Mouse (Mus musculus) limb, embryonic 14.5 days (tissue): ENCODE measurements around the gene Tram2. TPM values are rescaled to one million over a fixed set of nuclear protein-coding genes. Genes with fewer than 3 reads are reported as not detected.
A peak's percentile ranks its signal among the peaks of the same experiment; 100 is the strongest.

Experiments
- ATAC-seq: fragments of 200-750 bp; cut with Nextera tagmentation; 2 replicates; pipeline ENCODE4 v1.8.0; 2017; ENCODE audit warnings: low read depth, moderate number of reproducible peaks, moderate TSS enrichment; ENCODE audit not compliant: low FRiP score
- DNase-seq: peaks from one replicate; pipeline ENCODE4 v3.0.0-alpha.2; 2015; ENCODE audit warnings: low spot score
- H3K27ac ChIP-seq: fragments of 300-500 bp; sonication (generic); replicated peaks from 2 replicates; pipeline ENCODE4 v1.5.1; 2014; ENCODE audit warnings: low read depth, mild to moderate bottlenecking, low read length, moderate library complexity, mixed read lengths
- H3K27me3 ChIP-seq: fragments of 300-500 bp; sonication (generic); 2 replicates; pipeline ENCODE4 v1.6.1; 2014; ENCODE audit warnings: low read length, mixed read lengths; ENCODE audit not compliant: control insufficient read depth, insufficient read depth
- H3K36me3 ChIP-seq: fragments of 300-500 bp; sonication (generic); 2 replicates; pipeline ENCODE4 v1.6.1; 2014; ENCODE audit warnings: mild to moderate bottlenecking, low read length, moderate library complexity, mixed read lengths; ENCODE audit not compliant: control insufficient read depth, insufficient read depth
- H3K4me1 ChIP-seq: fragments of 300-500 bp; sonication (generic); 2 replicates; pipeline ENCODE4 v1.6.1; 2014; ENCODE audit warnings: antibody characterized with exemption, low read length, mixed read lengths; ENCODE audit not compliant: control insufficient read depth, insufficient read depth
- H3K4me2 ChIP-seq: fragments of 300-500 bp; sonication (generic); replicated peaks from 2 replicates; pipeline ENCODE4 v1.6.1; 2014; ENCODE audit warnings: low read depth, mild to moderate bottlenecking, low read length, moderate library complexity; ENCODE audit not compliant: severe bottlenecking
- H3K4me3 ChIP-seq: fragments of 300-500 bp; sonication (generic); replicated peaks from 2 replicates; pipeline ENCODE4 v1.5.1; 2014; ENCODE audit warnings: low read length
- H3K9ac ChIP-seq: fragments of 300-500 bp; sonication (generic); 2 replicates; pipeline ENCODE4 v1.6.1; 2014; ENCODE audit warnings: mild to moderate bottlenecking, low read depth, low read length, moderate library complexity; ENCODE audit not compliant: severe bottlenecking
- H3K9me3 ChIP-seq: fragments of 300-500 bp; sonication (generic); 2 replicates; pipeline ENCODE4 v1.6.1; 2016; ENCODE audit warnings: low read length; ENCODE audit not compliant: control insufficient read depth
- POLR2A ChIP-seq: fragments of 200-500 bp; IDR thresholded peaks from 2 replicates; pipeline ENCODE4 v1.8.0; 2012; ENCODE audit warnings: inconsistent platforms, mild to moderate bottlenecking, moderate library complexity, borderline replicate concordance; ENCODE audit not compliant: insufficient read depth, insufficient read length; ENCODE audit errors: extremely low read depth
- WGBS: fragments of 180-500 bp; shearing (Covaris S2); extraction: QIAGEN DNeasy Blood & Tissue Kit; methylation state at CpG from one replicate; pipeline ENCODE4 v1.1.7; 2014; 5-methylcytosine and 5-hydroxymethylcytosine counted together
- polyA plus RNA-seq, 2 experiments: library from polyadenylated mRNA; depleted of rRNA in 1 of 2; stranded (reverse) in 1 of 2; unstranded in 1 of 2; fragments of >200 nt; fragmentation: Nextera tagmentation in 1 of 2; extraction: Ambion mirVana in 1 of 2; gene quantifications; 2 replicates each; pipeline versions ENCODE4 v1.2.1 to v1.2.3; 2012 to 2014

The Tram2 gene
- polyA plus RNA-seq, 2 experiments, result 15.5 to 20.3 TPM

GRCm38 (mm10) chr1:21040173-21040572 lies 38.9 kb downstream of the Tram2 start:
- H3K4me1 ChIP-seq, result peaks cover 21% of the 10 kb centered on the region
- no peaks in the 10 kb centered on the region for H3K9me3 ChIP-seq
- H3K27ac ChIP-seq, result no peak overlapping the region
- H3K27me3 ChIP-seq, result no peaks in the 10 kb centered on the region
- H3K36me3 ChIP-seq, result peaks cover 19% of the 10 kb centered on the region; the same call in 1 of the 2 replicates
- H3K4me2 ChIP-seq, result no peak overlapping the region
- DNase-seq, result no peak
- TF ChIP-seq POLR2A, result no peak
- WGBS, result 90% methylated on average over 7 of the region's 7 CpGs
- no peak for ATAC-seq
- no peak overlapping the region for H3K9ac ChIP-seq
- H3K4me3 ChIP-seq, result no peak overlapping the region

- Histone ChIP-seq H3K4me2 (no peak overlapping the region), H3K36me3 (peaks cover 23% of the 10 kb centered on the region; the same call in 1 of the 2 replicates), H3K9me3 (no peaks in the 10 kb centered on the region), H3K9ac (no peak overlapping the region), H3K27me3 (no peaks in the 10 kb centered on the region), H3K27ac (no peak overlapping the region), H3K4me3 (no peak overlapping the region), H3K4me1 (peaks cover 21% of the 10 kb centered on the region)
- no peak for ATAC-seq
- 84% methylated on average over 3 of the region's 3 CpGs for WGBS
- TF ChIP-seq POLR2A, result no peak
- no peak for DNase-seq
Measured at GRCm38 (mm10) chr1:21039564-21039963, 39.5 kb downstream of the Tram2 start.

GRCm38 (mm10) chr1:21037881-21038601 lies 41.0 kb downstream of the Tram2 start:
- WGBS, result 77% methylated on average over 6 of the region's 6 CpGs
- no peak overlapping the region for H3K9ac ChIP-seq
- DNase-seq, result no peak
- no peaks in the 10 kb centered on the region for H3K9me3 ChIP-seq
- no peak overlapping the region for H3K4me2 ChIP-seq
- no peak for TF ChIP-seq POLR2A
- peaks cover 21% of the 10 kb centered on the region; the same call in 1 of the 2 replicates for H3K36me3 ChIP-seq
- H3K27me3 ChIP-seq, result no peaks in the 10 kb centered on the region
- no peak for ATAC-seq
- peaks cover 21% of the 10 kb centered on the region for H3K4me1 ChIP-seq
- no peak overlapping the region for H3K4me3 ChIP-seq
- no peak overlapping the region for H3K27ac ChIP-seq

- H3K27ac ChIP-seq, result no peak overlapping the region
- H3K4me2 ChIP-seq, result no peak overlapping the region
- H3K4me1 ChIP-seq, result peaks cover 4% of the 10 kb centered on the region
- no peaks in the 10 kb centered on the region for H3K9me3 ChIP-seq
- TF ChIP-seq POLR2A, result no peak
- H3K27me3 ChIP-seq, result no peaks in the 10 kb centered on the region
- H3K4me3 ChIP-seq, result no peak overlapping the region
- ATAC-seq, result no peak
- peaks cover 20% of the 10 kb centered on the region; the same call in 1 of the 2 replicates for H3K36me3 ChIP-seq
- DNase-seq, result no peak
- no peak overlapping the region for H3K9ac ChIP-seq
- WGBS, result 81% methylated on average over 6 of the region's 6 CpGs
Measured at GRCm38 (mm10) chr1:21035878-21036277, 43.2 kb downstream of the Tram2 start.

- TF ChIP-seq POLR2A, result no peak
- ATAC-seq (peak; percentile 25; the same call in 1 of the 2 replicates), DNase-seq (no peak)
- H3K4me3 ChIP-seq, result no peak overlapping the region
- H3K4me2 ChIP-seq, result no peak overlapping the region
- H3K4me1 ChIP-seq, result no peaks in the 10 kb centered on the region
- H3K27me3 ChIP-seq, result no peaks in the 10 kb centered on the region
- no peaks in the 10 kb centered on the region for H3K9me3 ChIP-seq
- H3K9ac ChIP-seq, result no peak overlapping the region
- no peak overlapping the region for H3K27ac ChIP-seq
- H3K36me3 ChIP-seq, result peaks cover 20% of the 10 kb centered on the region; the same call in 1 of the 2 replicates
Measured at GRCm38 (mm10) chr1:21033792-21034119, 45.3 kb downstream of the Tram2 start.
